Mouse (Mus musculus): ENCODE results near the gene Mettl7a1.
"Not testable (repeated sequence)": the region's sequence is repeated elsewhere in the genome, so short reads cannot be mapped to it uniquely, and the experiment has no call there.

The Mettl7a1 gene

DNA sequence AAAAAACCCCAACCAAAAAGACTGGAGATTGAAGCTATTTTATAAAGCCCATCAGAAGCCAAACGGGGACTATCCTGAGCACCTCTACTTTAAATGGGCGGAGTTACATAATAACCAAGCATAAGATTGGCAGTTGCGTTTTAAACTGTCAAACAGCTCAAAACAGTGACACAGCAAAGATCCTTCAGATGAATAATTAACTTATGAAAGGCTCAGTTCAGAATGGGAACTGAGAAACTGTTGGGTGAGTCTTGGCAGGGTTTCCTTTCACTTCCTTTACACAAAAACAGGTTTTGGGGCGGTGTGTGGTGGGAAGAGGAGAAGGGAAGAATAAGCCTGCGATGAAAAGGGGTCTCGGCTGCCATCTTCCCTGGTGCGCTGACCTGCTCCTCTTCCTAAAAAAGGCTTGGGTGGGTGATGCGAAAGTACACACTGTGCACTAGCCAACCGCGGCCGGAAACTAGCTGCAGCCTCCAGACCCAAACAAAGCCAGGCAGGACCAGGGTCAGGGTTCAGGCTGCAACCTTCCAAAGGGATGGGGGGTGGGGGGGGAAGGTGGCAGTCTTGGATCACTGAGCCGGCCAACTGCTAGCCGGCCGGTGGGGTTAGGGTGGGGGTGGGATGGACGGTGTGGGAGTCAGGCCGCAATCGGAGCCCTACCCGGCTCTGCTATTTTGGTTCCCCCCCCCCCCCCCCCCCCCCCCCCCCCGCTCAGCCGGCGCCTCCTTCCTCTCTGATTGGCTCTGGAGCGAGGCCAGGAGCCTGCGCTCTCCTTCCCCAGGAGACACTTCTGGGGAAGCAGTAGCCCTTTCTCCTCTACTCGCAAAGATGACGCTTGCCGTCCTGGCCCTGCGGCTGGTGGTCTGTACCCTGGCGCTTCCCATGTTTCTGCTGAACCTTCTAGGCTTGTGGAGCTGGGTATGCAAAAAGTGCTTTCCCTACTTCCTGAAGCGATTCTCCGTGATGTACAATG, at the start of gene Mettl7a1:
TSS of gene Mettl7a1 (plus strand) at position 122 of the 973 bp plus-strand sequence.
- DNase-seq (ENCODE audit: low spot score in 2 of 2), result peak; percentile 53 to 80

DNA sequence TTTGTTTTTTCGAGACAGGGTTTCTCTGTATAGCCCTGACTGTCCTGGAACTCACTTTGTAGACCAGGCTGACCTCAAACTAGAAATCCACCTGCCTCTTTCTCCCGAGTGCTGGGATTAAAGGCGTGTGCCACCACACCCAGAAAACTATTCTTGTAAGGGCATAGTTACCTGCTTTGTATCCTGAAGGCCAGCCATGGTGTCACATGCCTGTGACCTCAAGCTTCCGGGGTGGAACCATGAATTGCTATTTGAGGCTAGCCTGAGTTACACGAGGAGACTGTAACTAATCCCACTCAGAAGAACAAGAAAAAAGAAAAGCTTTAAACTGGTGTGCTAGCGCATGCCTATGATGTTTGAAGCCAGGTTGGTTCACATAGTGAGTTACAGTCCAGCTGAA, 47.6 kb upstream of the Mettl7a1 start:
- no peak for DNase-seq (ENCODE audit: low spot score in 2 of 2)

DNA sequence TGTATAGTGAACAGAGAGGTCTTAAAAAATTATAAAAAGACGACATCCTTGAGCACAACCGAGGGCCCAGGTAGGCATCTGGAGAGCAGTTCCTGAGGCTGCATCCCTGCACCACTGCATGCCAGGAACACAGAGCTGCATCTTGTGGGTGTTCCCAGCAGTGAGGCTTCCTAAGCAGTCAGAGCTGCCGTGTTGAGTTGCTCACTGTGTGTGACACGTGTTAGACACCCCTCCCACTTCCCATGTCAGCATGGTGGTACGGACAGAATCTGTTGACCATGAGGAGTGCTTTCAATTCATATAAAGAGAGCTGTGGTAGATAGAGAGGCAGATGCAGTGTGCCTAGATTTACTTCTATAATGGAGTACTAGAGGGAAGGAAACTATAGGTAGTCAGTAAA, 46.6 kb upstream of the Mettl7a1 start:
- DNase-seq (ENCODE audit: low spot score in 2 of 2), result no peak

DNA sequence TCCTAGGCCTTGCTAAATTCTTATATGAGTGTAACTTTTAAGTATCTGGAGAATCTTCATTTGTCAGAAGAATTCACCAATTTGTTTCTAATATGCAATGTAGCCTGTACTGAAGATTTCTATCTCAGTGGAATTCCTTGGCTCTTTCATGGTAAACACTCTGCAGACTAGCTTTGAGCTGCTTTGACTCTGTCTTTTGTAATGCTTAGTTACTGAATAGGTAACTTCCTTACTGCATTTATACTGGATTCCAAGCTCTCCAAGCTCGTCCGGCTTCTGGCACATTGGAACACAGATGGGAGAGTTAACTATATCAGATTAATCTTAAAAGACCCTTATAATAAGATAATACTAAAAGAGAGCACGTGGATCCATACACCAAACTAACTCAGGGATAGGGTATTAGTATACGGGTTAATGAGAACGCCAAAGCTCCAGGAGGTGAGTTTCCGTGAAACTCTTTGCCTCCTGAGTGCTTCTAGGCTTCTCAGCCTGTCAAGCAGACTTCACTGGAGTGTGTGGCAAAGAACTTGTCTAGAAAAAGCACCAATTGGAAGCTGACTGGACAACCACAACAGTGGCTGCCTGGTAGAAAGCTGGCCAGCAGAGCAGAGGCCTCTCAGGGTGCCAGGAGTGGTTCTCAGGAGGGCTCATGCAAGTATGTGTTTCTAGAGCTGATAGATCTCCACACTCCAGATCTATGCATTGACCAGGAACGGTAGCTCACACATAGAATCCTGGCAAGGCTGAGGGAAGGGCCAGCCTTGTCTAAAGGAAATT, 45.1 kb upstream of the Mettl7a1 start:
- DNase-seq (ENCODE audit: low spot score in 2 of 2), result no peak

DNA sequence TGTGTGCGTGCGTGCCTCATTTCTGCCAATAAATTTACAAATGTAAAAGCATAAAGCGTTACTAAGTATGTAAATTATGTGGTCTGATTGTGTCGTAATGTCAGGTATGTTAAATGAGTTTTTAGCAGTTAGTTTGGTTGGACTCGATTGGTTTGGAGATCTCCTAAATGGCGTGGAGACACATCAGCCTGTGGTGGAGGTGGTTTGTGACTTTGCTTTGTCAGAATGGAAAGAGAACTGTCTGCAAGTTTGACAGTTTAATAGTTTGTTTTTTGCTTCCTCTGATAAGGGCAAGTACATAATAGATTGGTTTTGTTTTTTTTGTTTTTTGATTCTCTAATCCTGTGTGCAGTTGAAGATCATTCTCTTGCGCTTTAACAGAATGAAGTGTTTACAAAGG, 43.6 kb upstream of the Mettl7a1 start:
- DNase-seq (ENCODE audit: low spot score in 2 of 2), result not testable (repeated sequence)

- DNase-seq (ENCODE audit: low spot score in 2 of 2), result peak in 1 of 2 experiments; percentile 11
Observed at GRCm38 (mm10) chr15:100263246-100263905, 40.6 kb upstream of the Mettl7a1 start.

GRCm38 (mm10) chr15:100265586-100266325, 38.2 kb upstream of the Mettl7a1 start:
- DNase-seq (ENCODE audit: low spot score in 2 of 2), result no peak

GRCm38 (mm10) chr15:100268916-100269315, 35.0 kb upstream of the Mettl7a1 start:
- DNase-seq (ENCODE audit: low spot score in 2 of 2), result no peak

DNA sequence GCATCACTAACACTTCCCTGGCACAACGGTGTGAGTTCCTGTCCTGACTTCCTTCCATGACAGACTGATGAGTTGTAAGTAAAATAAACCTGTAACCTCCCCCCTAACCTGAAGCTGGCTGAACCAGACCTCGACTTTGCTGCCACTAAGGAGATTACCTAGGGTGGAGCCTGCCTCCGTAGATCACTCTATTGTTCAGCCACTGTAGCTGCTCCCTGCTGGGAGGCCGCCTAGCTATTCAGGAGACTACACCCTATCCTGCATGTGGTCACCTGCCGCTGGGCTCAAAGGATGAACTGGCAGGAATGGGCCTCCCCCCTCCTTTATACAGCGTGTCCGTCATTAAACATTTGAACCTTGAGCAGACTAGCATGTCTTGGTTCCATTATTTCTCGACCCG, 34.2 kb upstream of the Mettl7a1 start:
- no peak for DNase-seq (ENCODE audit: low spot score in 2 of 2)

- not testable (repeated sequence) for DNase-seq (ENCODE audit: low spot score in 2 of 2)
Observed at GRCm38 (mm10) chr15:100270609-100271008, 33.3 kb upstream of the Mettl7a1 start.

GRCm38 (mm10) chr15:100271411-100271810, 32.5 kb upstream of the Mettl7a1 start:
- DNase-seq (ENCODE audit: low spot score in 2 of 2), result no peak

- DNase-seq (ENCODE audit: low spot score in 2 of 2), result not testable (repeated sequence)
Observed at GRCm38 (mm10) chr15:100273791-100274308, 30.1 kb upstream of the Mettl7a1 start.

DNA sequence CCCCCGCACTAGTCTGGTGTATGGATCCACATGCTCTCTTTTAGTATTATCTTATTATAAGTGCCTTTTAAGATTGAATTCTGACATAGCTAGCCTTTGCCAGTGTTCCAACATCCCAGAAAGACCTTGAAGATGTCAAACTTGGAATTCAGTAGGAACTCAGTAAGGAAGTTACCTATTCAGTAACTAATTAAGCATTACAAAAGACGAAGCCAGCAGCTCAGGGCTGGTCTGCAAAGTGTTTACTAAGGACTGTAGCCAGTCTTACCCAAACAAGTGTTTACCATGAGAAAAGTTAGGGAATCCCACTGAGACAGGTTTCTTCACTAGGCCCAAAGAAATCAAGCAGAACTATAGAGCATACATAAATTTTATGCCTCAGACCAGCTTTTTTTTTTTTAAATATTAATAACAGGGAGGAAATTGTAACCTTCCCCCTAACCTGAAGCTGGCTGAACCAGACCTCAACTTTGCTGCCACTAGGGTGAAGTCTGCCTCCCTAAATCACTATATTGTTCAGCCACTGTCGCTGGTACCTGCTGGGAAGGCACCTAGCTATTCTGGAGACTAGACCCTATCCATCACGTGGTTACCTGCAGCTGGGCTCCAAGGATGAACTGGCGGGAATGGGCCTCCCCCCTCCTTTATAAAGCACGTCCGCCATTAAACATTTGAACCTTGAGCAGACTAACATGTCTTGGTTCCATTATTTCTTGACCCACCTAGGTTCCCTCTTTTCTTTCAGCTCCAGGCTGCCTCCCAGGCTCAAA, 29.0 kb upstream of the Mettl7a1 start:
- DNase-seq (ENCODE audit: low spot score in 2 of 2), result no peak

- DNase-seq (ENCODE audit: low spot score in 2 of 2), result no peak
Observed at GRCm38 (mm10) chr15:100276403-100276802, 27.5 kb upstream of the Mettl7a1 start.

DNA sequence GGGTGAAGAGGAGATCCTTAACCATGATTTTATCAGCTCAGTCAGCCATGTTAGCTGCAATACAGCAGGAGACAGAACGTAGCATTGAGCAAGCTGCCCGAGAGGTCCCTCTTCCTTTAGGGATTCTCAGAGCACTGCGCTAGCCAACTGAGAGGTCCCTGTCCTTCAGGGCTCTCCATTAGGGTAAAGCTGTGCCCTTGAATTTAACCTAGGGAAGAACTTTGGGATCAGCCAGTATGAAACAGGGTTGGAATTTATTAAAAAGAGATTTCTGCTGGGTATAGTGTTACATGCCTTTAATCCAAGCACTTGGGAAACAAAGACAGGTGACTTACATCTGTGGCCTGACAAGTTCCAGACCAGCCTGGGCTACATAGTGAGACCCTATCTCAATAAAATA, 26.4 kb upstream of the Mettl7a1 start:
- no peak for DNase-seq (ENCODE audit: low spot score in 2 of 2)

DNA sequence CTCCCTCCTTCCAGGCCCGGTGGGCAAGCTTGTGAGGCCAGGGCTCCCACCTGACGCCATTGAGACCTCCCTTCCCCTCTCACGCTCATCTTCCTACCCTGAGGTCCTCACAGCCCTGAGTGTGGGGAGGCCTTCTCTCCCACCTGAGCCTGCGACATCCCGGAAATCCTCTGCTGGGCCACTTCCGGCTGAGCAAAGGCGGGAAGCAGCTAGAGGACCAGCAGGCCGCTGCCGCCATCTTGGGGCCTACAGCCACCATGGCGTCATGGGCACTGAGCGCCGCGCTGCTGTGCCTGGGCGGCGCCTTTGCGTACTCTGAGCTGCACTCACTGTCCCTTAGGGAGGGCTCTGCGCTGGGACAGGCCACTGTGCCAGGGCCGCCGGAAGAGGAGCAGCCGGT, 23.3 kb upstream of the Mettl7a1 start, which contains the start of gene Tmprss12:
TSS of gene Tmprss12 (plus strand) at position 212 of the 400 bp plus-strand sequence.
- DNase-seq (ENCODE audit: low spot score in 2 of 2), result no peak

DNA sequence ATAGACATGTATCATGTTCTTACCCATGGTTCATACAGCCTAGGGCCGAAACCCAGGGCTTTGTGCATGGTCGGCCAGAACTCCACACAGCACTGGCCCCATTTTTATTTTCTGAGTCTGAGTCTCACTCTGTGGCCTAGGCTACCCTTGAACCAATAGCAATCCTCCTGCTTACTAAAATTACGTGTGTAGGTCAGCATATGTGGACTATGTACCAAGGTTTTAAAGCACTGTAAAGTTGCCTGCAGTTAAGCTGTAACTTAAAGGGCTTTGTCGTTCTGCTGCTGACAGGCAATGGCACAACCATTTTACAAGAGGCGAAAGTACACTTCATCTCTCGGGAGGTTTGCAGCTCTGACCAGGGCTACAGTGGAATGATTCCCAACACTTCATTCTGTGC, 15.0 kb upstream of the Mettl7a1 start:
- DNase-seq (ENCODE audit: low spot score in 2 of 2), result no peak

DNA sequence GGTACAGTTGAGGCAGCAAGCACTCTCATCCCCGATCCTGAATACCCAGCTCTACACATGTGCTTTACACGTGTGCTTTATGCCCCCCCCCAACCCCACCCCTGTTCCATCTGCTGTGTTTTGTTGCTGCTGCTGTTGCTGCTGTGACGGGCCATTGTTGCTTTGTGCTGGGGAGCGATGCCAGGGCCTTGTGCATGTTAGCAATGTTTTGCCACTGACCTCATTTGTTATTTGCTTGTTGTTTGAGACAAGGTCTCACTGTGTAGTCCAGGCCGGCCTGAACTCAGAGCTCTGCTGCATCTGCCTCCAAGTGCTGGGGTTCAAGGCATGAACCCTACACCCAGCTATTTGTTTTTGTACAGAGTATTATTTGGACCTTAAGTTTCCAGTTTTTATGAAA, 13.1 kb upstream of the Mettl7a1 start:
- peak in 1 of 2 experiments; percentile 39 for DNase-seq (ENCODE audit: low spot score in 2 of 2)

- no peak for DNase-seq (ENCODE audit: low spot score in 2 of 2)
Observed at GRCm38 (mm10) chr15:100292326-100292725, 11.6 kb upstream of the Mettl7a1 start.

GRCm38 (mm10) chr15:100297856-100298255, 6.1 kb upstream of the Mettl7a1 start:
- DNase-seq (ENCODE audit: low spot score in 2 of 2), result no peak

All from left cerebral cortex, adult 9 months (tissue).